Mouse (Mus musculus): Measurements from ENCODE around the gene Mrpl55.

Gene Mrpl55

DNA sequence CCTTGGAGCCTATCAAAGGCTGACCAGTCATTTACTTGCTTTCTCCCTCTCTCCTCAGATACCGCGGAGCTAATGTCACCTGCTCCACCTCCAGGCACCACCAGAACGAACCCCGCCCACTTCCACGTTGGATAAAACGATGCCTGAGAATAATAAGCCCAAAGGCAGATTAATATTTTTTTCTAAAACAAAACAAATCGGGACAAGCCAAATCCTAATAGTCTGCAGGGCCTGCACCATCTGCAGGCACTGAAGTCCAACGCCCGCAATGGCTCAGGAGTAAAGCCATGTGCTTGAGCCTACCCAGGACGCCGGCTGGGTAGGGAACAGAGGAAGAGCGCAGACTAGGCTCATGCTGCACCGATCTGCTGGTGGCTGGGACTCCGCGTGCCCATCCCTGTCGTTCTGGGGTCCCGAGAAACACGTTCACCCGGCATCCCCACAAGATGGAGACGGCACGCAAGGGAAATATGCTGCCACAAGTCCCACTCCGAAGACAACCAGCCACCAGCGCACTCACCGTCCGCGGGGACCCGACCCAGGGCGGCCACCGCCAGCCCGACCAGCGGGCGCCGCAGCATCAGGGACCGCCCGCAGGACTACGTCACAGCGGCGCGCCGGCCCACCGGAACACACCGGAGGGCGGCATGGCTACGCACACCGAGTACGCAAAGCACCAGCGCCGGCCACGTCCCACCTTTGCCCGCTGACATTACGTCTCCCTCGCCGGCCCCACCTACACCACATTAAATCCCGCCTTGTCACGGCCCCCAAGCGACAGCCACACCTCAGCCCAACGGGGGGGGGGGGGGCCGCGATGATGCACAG, 10.8 kb upstream of the Mrpl55 start:
- in situ Hi-C loops (cut with MboI, MseI) = no loop called here

DNA sequence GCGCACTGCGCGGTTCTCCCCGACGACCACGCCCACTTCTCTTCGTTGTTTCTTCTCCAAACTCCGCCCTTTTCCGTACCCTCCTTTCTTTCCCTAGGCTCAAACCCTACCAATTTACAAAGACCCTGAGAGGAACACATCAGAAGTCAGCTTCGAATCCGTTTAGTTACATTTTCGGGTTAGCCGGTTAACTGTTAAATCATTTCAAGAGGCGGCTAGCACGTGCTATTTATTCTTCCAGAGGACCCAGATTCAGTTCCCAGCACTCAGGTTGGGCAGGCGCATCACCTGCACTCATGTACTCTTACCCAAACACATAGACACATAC, 10.3 kb upstream of the Mrpl55 start, which contains the start of gene Guk1:
Gene Guk1, minus strand, starts transcription at position 154 of the 328 bp plus-strand sequence.
- in situ Hi-C loops (cut with MboI, MseI) = no loop called here

- in situ Hi-C loops (cut with MboI, MseI) = no loop called here
Observed at GRCm38 (mm10) chr11:59196230-59196629, 6.1 kb upstream of the Mrpl55 start.

DNA sequence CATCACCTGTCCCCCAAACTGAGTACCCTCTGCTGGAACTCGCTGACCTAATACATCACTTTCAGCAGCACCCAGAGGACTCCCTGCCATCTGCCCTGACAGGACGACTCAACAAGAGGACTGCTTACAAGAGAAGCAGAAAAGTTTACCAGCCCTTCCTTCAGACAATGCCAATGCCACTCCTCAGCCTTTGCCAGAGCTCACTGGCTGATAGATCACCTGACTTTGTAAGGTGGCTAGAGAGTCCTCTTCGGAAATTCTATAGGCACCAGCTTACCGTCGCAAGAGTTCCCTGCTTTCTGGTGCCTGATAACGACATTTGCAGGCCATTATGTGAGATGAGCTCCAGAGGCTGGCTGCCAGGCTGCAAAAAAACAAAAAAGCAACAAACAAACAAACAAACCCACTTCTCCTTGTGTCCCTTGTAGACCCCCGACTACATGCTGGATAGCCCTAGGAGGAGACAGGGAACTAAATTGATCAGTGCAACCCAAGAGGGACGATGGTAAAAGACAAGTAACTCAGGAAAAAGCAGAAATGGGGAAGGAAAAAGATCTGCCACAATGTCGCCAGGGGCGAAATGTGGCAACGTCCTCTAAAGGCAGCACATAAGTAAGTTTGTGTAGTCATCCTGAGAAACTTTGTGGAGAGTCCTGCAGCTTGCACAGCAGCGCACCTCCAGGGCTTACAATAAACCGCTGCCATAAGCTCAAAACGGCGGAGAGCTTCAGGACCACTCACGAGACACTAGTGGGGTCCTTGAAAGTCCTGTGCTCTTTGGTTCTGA, 877 bp upstream of the Mrpl55 start:
- in situ Hi-C loops (cut with MboI, MseI) = loop anchor here (10.0 to 25.0 kb wide), 2 partner anchors 277 to 1539 kb away; no protein-coding TSS in a partner anchor

DNA sequence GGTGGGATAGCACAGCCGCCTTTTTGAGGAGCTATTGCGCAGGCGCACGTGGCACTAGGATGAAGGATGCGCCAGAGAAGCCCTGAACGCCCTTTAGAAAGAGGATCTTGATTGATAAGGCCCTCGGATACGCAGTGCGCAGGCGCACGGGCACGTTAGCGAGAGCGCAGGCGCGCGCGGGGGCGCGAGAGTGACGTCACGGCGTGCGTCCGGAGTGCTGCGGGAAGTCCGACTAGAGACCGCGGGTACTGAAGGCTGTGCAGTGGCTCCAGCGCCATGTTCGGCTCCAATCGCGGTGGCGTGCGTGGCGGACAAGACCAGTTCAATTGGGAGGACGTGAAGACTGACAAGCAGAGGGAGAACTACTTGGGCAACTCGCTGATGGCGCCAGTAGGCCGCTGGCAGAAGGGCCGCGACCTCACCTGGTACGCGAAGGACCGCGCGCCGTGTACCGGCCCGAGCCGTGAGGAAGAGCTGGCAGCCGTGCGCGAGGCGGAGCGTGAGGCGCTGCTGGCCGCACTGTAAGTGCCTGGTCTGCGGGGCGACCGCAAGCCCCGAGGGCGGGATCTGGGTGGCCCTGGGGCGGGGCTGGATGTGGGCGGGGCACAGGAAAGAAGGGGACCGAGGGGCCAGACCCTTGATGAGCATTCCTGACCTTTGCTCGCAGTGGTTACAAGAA, 6.0 kb downstream of the Mrpl55 start, which contains the start of gene 2310033P09Rik:
Gene 2310033P09Rik, plus strand, starts transcription at position 169 of the 679 bp plus-strand sequence.
- in situ Hi-C loops (cut with MboI, MseI) = loop anchor here (5.0 to 25.0 kb wide), 3 partner anchors 283 to 1546 kb away; no protein-coding TSS in a partner anchor

GRCm38 (mm10) chr11:59209003-59209441, 6.7 kb downstream of the Mrpl55 start:
- in situ Hi-C loops (cut with MboI, MseI) = loop anchor here (5.0 to 25.0 kb wide), 3 partner anchors 284 to 1547 kb away; no protein-coding TSS in a partner anchor

- in situ Hi-C loops (cut with MboI, MseI) = loop anchor here (5.0 to 25.0 kb wide), 3 partner anchors 285 to 1547 kb away; no protein-coding TSS in a partner anchor
Observed at GRCm38 (mm10) chr11:59209580-59209979, 7.3 kb downstream of the Mrpl55 start.

DNA sequence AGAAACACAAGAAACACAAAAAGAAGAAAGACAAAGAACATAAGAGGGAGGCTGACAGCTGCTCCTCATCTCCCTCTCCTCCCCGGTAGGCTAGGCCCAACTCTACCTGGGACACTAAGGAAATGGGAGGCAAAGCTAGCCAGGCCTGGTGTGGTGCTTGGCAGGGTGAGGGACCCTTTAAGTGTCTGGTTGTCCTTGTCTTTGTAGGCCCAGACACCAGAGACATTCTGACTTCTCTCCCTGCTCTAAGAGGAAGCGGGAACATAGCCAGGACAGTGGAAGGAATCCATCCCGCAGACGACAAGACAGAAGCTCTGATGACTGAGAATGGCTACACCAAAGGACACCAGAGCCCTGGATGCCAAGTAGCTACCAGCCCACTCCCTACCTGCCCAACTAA, 7.7 kb downstream of the Mrpl55 start:
- in situ Hi-C loops (cut with MboI, MseI) = loop anchor here (10.0 to 25.0 kb wide), 2 partner anchors 1405 to 1548 kb away; partner anchors contain the start of gene Sap30l

DNA sequence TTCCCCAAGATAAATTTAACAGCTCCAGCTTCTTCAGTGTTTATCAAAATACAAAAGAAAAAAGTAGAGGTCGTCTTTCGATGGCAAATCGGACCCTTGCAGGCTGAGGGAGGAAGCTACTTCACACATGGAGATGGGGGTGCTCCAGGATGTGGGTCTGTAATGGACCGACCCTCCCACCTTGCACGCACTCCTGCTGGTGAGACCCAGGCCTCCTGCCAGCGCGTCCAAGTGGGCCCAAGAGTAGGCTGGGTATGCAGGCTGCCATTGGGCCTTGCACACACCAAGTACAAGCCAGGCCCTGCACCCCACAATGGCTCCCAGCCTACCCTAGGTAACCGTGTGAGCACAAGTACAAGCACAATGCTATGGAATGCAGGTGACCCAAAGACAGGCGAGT, 9.3 kb downstream of the Mrpl55 start:
- in situ Hi-C loops (cut with MboI, MseI) = loop anchor here (10.0 to 25.0 kb wide), 2 partner anchors 1407 to 1549 kb away; partner anchors contain the start of gene Sap30l

DNA sequence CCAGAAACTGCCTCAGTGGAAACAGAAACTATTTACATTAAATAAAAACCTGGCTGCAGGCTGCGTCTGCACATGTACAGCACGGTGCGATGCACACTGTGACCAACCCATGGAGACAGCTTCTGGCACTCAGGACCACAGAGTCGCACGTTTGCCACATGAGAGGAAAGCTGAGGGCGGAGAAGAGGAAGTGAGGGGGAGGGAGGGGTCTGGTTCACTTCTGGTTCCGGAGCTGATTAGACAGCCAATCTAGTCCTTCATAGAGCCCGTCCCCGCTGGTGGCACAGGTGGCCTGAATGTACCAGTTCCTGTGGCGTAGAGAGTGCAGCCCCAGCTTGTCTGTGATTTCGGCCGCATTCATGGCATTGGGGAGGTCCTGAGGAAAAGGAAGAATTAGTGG, 10.0 kb downstream of the Mrpl55 start:
- in situ Hi-C loops (cut with MboI, MseI) = loop anchor here (10.0 to 25.0 kb wide), 2 partner anchors 1408 to 1550 kb away; partner anchors contain the start of gene Sap30l

DNA sequence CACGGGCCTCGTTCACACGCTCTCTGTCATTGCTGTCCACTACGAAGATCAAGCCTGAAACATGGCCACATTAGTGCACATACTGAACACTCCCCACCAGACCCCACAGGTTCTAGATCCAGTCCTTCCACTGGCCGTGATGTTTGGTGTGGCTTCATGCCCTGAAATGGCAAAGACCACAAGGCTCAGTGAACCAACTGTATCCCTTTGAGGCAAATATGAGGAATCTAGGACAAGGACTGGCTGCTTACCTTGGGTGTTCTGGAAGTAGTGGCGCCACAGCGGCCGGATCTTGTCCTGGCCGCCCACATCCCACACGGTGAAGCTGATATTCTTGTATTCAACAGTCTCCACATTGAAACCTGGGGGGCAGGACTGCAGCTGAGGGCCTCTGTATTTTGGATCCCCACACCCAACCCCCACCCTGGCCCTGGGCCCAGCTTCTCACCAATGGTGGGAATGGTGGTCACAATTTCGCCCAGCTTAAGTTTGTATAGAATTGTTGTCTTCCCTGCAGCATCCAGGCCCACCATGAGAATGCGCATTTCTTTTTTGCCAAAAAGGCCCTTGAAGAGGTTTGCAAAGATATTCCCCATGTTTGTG, 10.7 kb downstream of the Mrpl55 start:
- in situ Hi-C loops (cut with MboI, MseI) = loop anchor here (10.0 to 25.0 kb wide), 2 partner anchors 1408 to 1551 kb away; partner anchors contain the start of gene Sap30l

DNA sequence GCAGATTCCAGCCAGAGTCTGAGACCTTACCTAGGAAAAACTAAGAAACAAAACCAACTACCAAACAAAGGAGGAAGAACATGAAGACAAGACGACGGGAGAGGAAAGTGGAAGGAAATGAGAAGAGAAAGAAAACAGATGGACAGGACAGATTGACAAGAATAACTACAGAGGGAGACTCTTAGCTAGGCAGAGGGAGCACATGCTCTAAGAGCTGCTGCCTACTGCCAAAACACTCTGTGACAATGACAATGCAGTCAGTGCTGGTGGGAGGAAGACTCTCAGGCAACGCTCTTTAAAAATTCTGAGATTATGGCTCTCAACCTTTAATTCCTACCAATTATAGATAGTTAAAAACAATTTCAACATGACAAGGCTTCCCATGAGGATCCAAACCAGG, 14.7 kb downstream of the Mrpl55 start:
- in situ Hi-C loops (cut with MboI, MseI) = loop anchor here (10.0 to 25.0 kb wide), 2 partner anchors 1412 to 1555 kb away; partner anchors contain the start of gene Sap30l

- in situ Hi-C loops (cut with MboI, MseI) = loop anchor here (10.0 to 25.0 kb wide), 2 partner anchors 1414 to 1556 kb away; partner anchors contain the start of gene Sap30l
Observed at GRCm38 (mm10) chr11:59218389-59218998, 16.2 kb downstream of the Mrpl55 start.

DNA sequence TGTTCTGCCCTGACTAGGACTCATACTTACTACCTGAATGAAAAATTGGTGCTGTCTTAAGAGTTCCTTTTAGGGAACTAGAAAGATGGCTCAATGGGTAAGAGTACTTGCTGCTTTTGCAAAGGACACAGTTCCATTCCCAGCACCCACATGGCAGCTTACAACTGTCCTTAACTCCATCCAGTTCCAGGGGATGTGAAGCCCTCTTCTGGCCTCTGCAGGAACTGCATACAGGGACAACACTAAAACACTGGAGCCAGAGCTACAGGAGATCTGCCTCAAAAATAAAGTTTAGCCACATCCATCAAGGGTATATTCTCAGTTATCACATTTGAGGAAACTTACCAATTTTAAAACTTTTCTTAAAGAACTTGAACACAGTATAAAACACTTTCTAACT, 16.8 kb downstream of the Mrpl55 start:
- in situ Hi-C loops (cut with MboI, MseI) = loop anchor here (10.0 to 25.0 kb wide), 2 partner anchors 1414 to 1557 kb away; partner anchors contain the start of gene Sap30l

DNA sequence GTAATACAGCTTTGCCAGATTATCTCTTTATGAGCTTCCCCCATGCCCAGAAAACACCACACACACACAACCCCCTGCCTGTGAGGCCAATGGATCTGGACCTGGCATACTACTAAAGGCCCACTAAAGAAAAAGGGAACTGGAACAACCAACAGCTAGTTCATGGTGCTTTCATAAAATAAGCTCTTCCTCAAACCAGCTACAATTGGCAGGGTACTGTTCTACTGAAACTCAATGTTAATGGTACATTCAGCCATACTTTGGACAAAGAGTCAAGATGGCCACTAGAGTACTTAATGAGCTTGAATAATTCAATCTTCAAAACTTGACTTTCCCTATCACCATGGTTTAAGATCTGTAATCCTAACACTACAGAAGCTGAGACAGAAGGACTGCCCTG, 19.3 kb downstream of the Mrpl55 start:
- in situ Hi-C loops (cut with MboI, MseI) = loop anchor here (25.0 kb wide), 1 partner anchor 1559 kb away; no protein-coding TSS in a partner anchor

GRCm38 (mm10) chr11:59222306-59222705, 20.0 kb downstream of the Mrpl55 start:
- in situ Hi-C loops (cut with MboI, MseI) = loop anchor here (25.0 kb wide), 1 partner anchor 1560 kb away; no protein-coding TSS in a partner anchor

- in situ Hi-C loops (cut with MboI, MseI) = loop anchor here (25.0 kb wide), 1 partner anchor 1562 kb away; no protein-coding TSS in a partner anchor
Observed at GRCm38 (mm10) chr11:59224025-59224424, 21.7 kb downstream of the Mrpl55 start.

GRCm38 (mm10) chr11:59224470-59224869, 22.2 kb downstream of the Mrpl55 start:
- in situ Hi-C loops (cut with MboI, MseI) = loop anchor here (25.0 kb wide), 1 partner anchor 1562 kb away; no protein-coding TSS in a partner anchor

DNA sequence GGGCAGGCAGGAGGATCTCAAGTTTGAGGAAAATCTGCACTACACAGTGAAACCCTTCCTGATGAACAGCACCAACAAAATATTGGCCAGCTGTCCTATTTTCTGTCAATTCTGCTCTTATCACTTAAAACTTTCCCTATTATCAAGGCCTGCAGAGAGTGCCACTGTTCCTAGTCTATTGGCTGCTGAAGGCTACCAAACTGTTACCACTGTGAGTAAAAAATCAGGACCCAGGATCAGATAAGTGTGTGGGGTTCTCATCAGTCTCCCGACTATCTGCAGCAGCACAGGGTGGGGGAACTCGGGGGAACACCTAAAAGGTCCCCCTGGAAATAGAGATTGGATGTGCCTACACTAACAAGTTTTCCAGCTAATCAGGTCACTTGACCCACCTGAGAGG, 22.9 kb downstream of the Mrpl55 start:
- in situ Hi-C loops (cut with MboI, MseI) = no loop called here

DNA sequence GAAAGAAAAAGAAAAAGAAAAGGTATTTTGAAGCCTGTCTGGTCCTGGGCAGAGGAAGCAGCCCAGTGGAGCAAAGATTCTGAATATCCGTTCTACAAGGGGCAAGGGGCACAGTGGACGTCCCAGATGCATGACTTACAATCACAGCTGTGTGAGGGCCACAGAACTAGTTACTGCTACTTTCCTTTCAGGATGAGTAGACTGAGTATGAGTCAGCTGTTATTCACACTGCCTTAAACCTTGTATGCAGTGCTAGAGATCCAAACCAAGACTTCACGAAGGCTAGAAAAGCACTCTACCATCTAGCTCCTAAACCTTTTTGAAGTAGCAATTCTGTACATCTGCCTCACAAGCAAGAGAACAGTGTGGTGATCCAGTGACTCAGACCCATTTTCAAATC, 24.0 kb downstream of the Mrpl55 start:
- in situ Hi-C loops (cut with MboI, MseI) = no loop called here

Measured in regulatory T cell (primary cell).